Mouse (Mus musculus): Measurements from ENCODE around the gene Keap1.
"Not testable (repeated sequence)": the region's sequence is repeated elsewhere in the genome, so short reads cannot be mapped to it uniquely, and the experiment has no call there.

The Keap1 gene

DNA sequence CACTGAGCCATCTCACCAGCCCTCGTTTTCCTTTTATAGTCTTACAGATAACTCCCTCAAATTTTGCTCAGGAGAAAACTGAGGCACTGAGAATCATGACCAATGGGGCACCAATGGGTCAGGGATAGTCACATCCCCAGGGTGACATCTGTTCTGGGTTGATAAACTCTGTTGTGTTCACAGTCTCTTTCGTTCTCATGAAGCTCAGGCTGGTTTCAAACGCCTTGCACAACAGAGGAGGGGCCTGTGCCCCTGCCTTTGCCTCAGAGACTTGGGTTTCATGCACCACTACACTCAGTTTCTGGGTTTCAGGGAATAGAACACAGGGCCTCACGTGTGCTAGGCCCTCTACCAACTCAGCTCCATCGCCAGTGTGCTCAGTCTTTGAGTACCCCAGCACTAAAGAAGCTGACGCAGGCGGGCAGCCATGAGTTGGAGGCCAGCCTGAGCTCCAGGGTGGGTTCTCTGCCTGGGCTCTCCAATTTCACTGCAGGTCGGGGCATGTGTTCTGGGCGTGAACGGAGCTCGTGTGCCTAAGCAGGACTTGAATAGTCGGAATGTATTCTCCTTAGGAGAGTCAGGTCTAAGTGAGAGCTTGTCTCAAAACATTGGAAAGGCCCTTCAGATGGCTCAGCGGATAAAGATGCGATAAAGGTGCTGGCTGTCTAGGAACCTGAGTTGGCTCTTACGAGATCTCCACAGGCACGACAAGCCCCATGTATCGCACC lies 25.3 kb upstream of the Keap1 start:
- in situ Hi-C loops (cut with MseI, MboI): no loop called here

- in situ Hi-C loops (cut with MseI, MboI): no loop called here
These were observed 22.7 kb upstream of the Keap1 start for GRCm38 (mm10) chr9:21261831-21262230.

DNA sequence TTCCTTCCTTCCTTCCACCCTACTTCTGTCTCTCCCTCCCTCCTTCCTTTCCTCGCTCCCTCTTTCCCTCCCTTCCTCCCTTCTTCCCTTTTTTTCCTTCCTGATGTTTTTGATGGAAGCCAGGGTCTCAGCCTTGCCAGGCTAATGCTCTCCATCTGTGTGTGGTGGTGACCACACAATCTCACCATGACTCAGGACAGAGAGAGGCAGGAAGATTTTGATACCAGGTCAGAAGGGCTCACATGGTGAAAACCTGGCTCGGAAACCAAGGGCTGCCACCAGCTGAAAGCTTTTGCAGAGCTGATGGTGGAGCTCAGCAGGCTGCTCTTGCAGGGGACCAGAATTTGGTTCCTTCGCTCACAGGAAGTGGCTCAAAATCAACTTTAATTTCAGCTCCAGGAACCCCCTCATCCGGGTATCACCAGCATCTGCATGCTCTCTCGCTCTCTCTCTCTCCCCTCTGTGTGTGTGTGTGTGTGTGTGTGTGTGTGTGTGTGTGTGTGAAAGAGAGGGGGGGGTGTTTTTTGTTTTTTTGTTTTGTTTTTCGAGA lies 21.4 kb upstream of the Keap1 start:
- in situ Hi-C loops (cut with MseI, MboI): no loop called here

- in situ Hi-C loops (cut with MseI, MboI): not testable (repeated sequence)
These were observed 17.2 kb upstream of the Keap1 start for GRCm38 (mm10) chr9:21256349-21256748.

DNA sequence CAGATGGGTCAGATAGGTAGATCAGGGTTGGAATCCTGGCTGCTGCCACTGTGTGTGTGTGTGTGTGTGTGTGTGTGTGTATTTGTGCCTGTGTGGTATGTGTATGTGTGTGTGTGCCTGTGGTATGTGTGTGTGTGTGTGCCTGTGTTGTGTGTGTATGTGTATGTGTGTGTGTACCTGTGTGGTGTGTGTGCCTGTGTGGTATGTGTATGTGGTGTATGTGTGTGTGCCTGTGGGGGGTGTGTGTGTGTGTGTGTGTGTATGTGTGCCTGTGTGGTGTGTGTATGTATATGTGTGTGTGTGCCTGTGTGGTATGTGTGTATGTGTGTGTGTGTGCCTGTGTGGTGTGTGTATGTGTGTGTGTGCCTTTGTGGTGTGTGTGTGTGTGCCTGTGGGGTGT lies 15.5 kb upstream of the Keap1 start:
- in situ Hi-C loops (cut with MseI, MboI): no loop called here

- in situ Hi-C loops (cut with MseI, MboI): no loop called here
These were observed 12.1 kb upstream of the Keap1 start for GRCm38 (mm10) chr9:21251116-21251735.

DNA sequence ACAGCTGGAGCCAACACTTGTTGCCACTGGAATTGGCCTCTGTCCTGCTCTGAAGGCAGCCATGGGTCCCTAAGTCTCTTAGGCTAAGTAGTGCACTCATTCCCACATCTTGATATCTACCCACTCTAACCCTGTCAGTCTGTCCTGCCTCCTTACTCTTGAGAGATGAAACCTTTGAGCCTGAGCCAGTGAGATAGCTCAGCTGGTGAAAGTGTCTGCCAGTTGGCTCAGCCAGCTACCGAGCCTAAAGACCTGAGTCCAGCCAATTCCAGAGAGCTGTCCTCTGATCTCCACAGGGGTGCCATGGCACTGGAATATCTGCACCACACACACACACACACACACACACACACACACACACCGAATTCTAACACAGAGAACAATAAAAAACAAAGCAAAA lies 11.3 kb upstream of the Keap1 start:
- in situ Hi-C loops (cut with MseI, MboI): no loop called here

DNA sequence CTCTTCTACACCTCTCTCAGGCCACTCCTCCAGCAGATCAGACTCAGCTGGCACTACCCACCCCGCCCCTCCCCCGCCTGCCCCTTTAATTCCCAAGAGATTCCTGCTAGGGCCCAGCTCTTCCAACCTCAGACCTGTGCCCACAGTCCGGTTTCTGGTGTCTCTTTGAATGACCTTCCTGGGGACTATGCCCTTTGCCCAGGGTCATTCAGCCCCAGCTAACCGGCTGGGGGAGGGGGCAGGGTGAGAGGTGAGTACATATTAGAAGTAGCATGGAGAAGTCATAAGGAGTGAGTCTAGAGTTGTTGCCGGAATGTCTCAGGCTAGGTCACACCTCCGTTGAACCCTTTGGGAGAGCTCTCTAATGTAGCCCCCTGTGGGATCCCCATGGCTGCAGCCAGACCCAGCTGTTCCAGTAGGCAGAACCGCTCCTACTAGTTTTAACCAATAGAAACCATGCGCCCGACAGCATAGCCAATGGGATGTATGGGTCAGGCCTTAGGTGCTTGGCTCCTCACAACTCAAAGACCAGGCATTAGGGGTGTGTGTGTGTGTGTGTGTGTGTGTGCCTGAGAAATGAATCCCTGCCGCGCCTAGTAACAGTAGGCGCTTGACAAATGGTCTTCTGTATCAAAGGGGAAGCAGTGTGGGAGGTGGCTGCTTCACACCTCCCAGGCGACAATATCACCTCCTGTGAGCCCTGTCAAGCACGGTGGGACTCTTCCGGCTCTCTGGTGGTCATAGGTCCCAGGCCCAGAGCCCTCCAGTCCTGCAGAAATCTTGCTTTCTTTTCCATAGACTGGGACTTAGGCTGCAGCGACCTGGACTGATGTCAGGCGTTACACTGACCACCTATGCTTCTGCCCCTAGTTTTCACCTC lies 10.7 kb upstream of the Keap1 start:
- in situ Hi-C loops (cut with MseI, MboI): no loop called here

DNA sequence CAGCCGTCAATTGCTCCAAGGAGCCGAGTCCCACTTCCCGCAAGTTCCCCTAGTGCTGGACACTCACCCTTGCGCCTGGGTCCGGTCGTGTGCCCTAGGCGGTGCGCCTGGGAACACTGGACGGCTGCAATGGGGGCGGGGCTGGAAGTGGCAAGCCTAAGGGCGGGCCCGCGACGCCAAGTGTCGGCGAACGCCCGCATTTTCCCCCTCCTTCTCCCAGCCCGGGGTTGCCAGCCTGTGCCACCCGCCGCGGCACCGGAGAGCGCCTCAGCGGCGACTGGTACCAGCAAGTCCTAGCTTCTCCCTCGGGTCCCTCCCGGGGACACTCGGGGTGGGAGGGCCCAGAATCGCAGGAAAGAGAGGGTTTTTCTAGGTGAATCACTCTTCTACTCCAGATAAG lies 9.2 kb upstream of the Keap1 start, which contains the start of gene S1pr5:
Gene S1pr5 (minus strand): TSS at position 118 of the 400 bp plus-strand sequence.
- in situ Hi-C loops (cut with MseI, MboI): no loop called here

DNA sequence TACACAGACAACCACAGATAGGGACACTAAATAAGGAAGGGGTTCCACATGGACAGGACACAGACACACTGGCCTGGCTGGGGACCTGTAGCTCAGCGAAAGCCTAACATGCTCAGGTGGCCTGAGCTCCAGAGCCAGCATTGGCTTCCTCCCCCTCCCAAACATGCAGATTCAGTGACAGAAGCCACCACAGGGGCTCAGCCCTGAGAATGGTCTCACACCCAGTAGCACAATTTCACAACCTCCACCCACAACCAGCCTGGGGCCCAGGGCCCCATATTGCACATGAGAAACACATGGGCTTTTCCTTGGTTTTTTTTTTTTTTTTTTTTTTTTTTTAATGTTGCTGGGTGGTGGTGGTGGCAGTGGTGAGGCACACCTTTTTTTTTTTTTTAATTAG lies 7.2 kb upstream of the Keap1 start:
- in situ Hi-C loops (cut with MseI, MboI): no loop called here

GRCm38 (mm10) chr9:21245113-21245487 lies 5.9 kb upstream of the Keap1 start:
- in situ Hi-C loops (cut with MseI, MboI): no loop called here

GRCm38 (mm10) chr9:21244428-21245112 lies 5.4 kb upstream of the Keap1 start:
- in situ Hi-C loops (cut with MseI, MboI): no loop called here

GRCm38 (mm10) chr9:21243826-21244427 lies 4.8 kb upstream of the Keap1 start:
- in situ Hi-C loops (cut with MseI, MboI): no loop called here

DNA sequence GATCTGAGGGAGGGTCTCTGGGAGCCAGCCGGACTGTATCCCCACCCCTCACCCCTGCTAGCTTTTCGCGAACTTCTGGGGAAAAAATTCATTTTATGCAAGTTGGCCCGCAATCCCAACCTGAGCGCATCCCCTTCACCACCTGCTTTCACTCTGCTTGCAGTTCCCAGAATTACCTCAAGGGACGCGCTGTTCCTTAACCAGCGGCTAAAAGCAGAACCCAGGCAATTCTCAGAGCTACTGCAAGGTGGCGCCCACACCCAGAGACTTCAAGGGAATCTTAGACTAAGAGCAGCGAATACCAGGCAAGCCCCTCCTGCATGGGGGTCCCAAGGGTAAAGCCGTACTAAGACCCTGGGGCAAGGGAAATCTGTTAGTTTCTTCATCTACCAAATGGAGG lies 2.2 kb upstream of the Keap1 start:
- in situ Hi-C loops (cut with MseI, MboI): no loop called here

DNA sequence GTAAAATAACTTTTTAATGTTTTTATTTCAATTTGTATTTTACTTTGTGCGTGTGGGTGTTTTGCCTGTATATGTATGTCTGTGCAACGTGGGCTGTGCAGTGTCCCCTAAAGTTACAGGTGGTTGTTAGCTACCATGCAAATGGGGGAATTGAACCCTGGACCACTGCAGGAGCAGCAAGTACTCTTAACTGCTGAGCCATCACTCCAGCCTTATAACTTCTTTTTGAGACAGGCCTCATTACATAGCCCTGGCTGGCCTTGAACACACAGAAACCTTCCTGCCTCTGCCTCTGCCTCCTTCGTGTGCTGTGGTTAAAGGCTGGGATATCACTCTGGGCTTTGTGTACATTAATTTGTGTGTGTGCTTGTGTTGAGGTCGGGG lies 296 bp upstream of the Keap1 start:
- in situ Hi-C loops (cut with MseI, MboI): no loop called here

GRCm38 (mm10) chr9:21238004-21238732 lies 993 bp downstream of the Keap1 start:
- in situ Hi-C loops (cut with MseI, MboI): no loop called here

GRCm38 (mm10) chr9:21237368-21238003 lies 1.7 kb downstream of the Keap1 start:
- in situ Hi-C loops (cut with MseI, MboI): no loop called here

DNA sequence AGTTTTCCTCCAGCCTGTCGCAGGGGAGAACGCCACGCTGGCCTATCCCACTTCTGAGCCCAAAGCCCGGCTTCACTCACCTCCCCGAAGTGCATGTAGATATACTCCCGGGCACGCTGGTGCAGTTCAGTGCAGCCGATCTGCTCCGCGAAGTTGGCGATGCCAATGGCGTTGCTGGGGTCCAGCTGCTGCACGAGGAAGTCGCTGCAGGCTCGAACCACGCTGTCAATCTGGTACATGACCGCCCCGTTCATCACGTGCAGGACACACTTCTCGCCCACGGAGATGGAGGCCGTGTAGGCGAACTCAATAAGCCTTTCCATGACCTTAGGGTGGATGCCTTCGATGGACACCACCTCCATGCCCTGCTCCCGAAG lies 2.2 kb downstream of the Keap1 start:
- in situ Hi-C loops (cut with MseI, MboI): no loop called here

DNA sequence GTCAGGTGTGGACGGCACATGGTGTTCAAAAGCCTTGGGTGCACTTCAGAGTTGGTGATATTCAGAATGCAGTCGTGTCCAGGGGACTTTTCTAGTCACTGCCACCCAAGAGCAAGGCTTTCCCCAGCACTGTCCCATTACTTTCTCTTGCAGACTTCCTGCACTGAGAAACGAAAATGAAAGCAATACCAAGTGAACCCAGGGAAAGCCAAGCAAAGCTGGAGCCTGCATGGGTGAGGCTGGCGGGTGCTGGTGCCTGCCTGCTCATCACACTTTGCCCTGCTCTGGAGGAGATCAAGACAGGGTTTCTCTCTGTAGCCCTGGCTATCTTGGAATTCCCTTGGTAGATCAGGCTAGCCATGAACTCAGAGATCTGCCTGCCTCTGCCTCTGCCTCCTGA lies 3.8 kb downstream of the Keap1 start:
- in situ Hi-C loops (cut with MseI, MboI): no loop called here

DNA sequence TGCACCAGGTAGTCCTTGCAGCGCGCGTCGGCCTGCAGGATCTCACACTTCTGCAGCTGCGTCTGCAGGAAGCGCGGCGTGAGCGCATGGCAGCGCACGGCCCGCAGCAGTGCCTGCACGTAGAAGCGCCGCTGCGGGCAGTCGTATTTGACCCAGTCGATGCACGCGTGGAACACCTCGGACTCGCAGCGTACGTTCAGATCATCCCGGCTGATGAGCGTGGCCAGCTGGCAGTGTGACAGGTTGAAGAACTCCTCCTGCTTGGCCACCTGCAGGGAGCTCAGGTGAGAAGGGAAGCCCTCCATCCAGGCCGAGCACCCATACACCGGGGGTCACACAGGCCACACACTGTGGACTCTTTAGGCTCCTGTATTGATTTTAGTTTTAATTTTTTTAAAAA lies 5.4 kb downstream of the Keap1 start:
- in situ Hi-C loops (cut with MseI, MboI): no loop called here
